Mouse (Mus musculus): ENCODE measurements around the gene Gabpb2.

The Gabpb2 gene

GRCm38 (mm10) chr3:95217255-95218134 lies at the start of gene Gabpb2:
Gene Gabpb2 (minus strand): TSS chr3:95217916.
- DNase-seq (ENCODE audit: low spot score in 2 of 2): peak; percentile 88 to 91

GRCm38 (mm10) chr3:95266052-95266451 lies 48.3 kb upstream of the Gabpb2 start:
- no peak for DNase-seq (ENCODE audit: low spot score in 2 of 2)

- DNase-seq (ENCODE audit: low spot score in 2 of 2): no peak
These were observed 47.0 kb upstream of the Gabpb2 start for GRCm38 (mm10) chr3:95264724-95265123.

- peak; percentile 47 to 63 for DNase-seq (ENCODE audit: low spot score in 2 of 2)
These were observed 45.5 kb upstream of the Gabpb2 start for GRCm38 (mm10) chr3:95263089-95263739.

- DNase-seq (ENCODE audit: low spot score in 2 of 2): no peak
These were observed 44.3 kb upstream of the Gabpb2 start for GRCm38 (mm10) chr3:95261975-95262374.

- DNase-seq (ENCODE audit: low spot score in 2 of 2): no peak
These were observed 39.2 kb upstream of the Gabpb2 start for GRCm38 (mm10) chr3:95256931-95257330.

- DNase-seq (ENCODE audit: low spot score in 2 of 2): no peak
These were observed 33.2 kb upstream of the Gabpb2 start, which contains the start of gene Bnipl for GRCm38 (mm10) chr3:95250783-95251424. Gene Bnipl (minus strand): TSS chr3:95251193.

GRCm38 (mm10) chr3:95250361-95250760 lies 32.6 kb upstream of the Gabpb2 start:
- no peak for DNase-seq (ENCODE audit: low spot score in 2 of 2)

- no peak for DNase-seq (ENCODE audit: low spot score in 2 of 2)
These were observed 30.1 kb upstream of the Gabpb2 start for GRCm38 (mm10) chr3:95247660-95248336.

- peak; percentile 67 for DNase-seq (ENCODE audit: low spot score in 2 of 2)
These were observed 28.9 kb upstream of the Gabpb2 start for GRCm38 (mm10) chr3:95246465-95247231.

- DNase-seq (ENCODE audit: low spot score in 2 of 2): no peak
These were observed 25.4 kb upstream of the Gabpb2 start for GRCm38 (mm10) chr3:95243086-95243485.

- no peak for DNase-seq (ENCODE audit: low spot score in 2 of 2)
These were observed 23.8 kb upstream of the Gabpb2 start, which contains the start of gene Gm128 for GRCm38 (mm10) chr3:95241498-95241897. Gene Gm128 (minus strand): TSS chr3:95241598.

- no peak for DNase-seq (ENCODE audit: low spot score in 2 of 2)
These were observed 23.2 kb upstream of the Gabpb2 start for GRCm38 (mm10) chr3:95240900-95241299.

GRCm38 (mm10) chr3:95239971-95240370 lies 22.3 kb upstream of the Gabpb2 start:
- DNase-seq (ENCODE audit: low spot score in 2 of 2): no peak

- DNase-seq (ENCODE audit: low spot score in 2 of 2): no peak
These were observed 21.3 kb upstream of the Gabpb2 start for GRCm38 (mm10) chr3:95239022-95239421.

GRCm38 (mm10) chr3:95237541-95238099 lies 19.9 kb upstream of the Gabpb2 start:
- DNase-seq (ENCODE audit: low spot score in 2 of 2): no peak

GRCm38 (mm10) chr3:95235386-95236301 lies 17.9 kb upstream of the Gabpb2 start:
- no peak for DNase-seq (ENCODE audit: low spot score in 2 of 2)

- no peak for DNase-seq (ENCODE audit: low spot score in 2 of 2)
These were observed 15.7 kb upstream of the Gabpb2 start for GRCm38 (mm10) chr3:95233303-95233980.

- DNase-seq (ENCODE audit: low spot score in 2 of 2): no peak
These were observed 15.1 kb upstream of the Gabpb2 start for GRCm38 (mm10) chr3:95232771-95233170.
